21 mouse cellular contexts compared by ENCODE assay signal in genomic region chr6:12562336-12562735, GRCm38 (mm10).
"Had no signal": no experiment of that assay in that cellular context is flagged by ENCODE, and none has a peak within 500 bp of the region (broad histone marks: within the 10 kb centered on the region; RNA-seq: fewer than 3 reads in every experiment).

No protein-coding gene starts in this region.

- DNase-seq: heart, postnatal 10 days; heart, postnatal 14 days; heart, postnatal 36 days; heart, postnatal 4 days; kidney, adult 11 months; kidney, adult 18-20 months; kidney, adult 2 months; kidney, adult 8-10 months; kidney, adult 9 months; kidney, postnatal 14 days; kidney, postnatal 25 days; kidney, postnatal 36 days; kidney, postnatal 4 days; layer of hippocampus, adult 9-11 months; layer of hippocampus, postnatal 36 days had no signal

- ATAC-seq: hindbrain, embryonic 16.5 days; hindbrain, postnatal 0 days; inflammation-experienced regulatory T-cells, adult 6 months; intestine, embryonic 15.5 days; intestine, embryonic 16.5 days; intestine, postnatal 0 days had no signal
